ENCODE assay signal across 8 mouse cellular contexts in genomic region chr1:178527547-178528361, GRCm38 (mm10). TPM values are rescaled to one million over a fixed set of nuclear protein-coding genes. Genes with fewer than 3 reads are reported as not detected.
DNase-seq lines count a peak whose midpoint lies in the region; ATAC-seq lines count a peak whose summit lies in the region.

No protein-coding gene starts in this region.

- H3K4me1 ChIP-seq in hindbrain, embryonic 11.5 days (replicated peaks; ENCODE audit: control insufficient read depth, insufficient read depth, low read length) = peaks cover 7% of the 10 kb centered on the region; the same call in 1 of the 2 replicates

- peak overlapping the region; percentile 66 for H3K27ac ChIP-seq in hindbrain, embryonic 11.5 days (ENCODE audit: low read depth, low read length)

- H3K9me3 ChIP-seq in hindbrain, embryonic 11.5 days (ENCODE audit: control insufficient read depth, low read length) = no peaks in the 10 kb centered on the region

- H3K4me2 ChIP-seq in hindbrain, embryonic 11.5 days (replicated peaks; ENCODE audit: low read depth, low read length) = peak overlapping the region; percentile 100

- peak; percentile 25 for ATAC-seq in hindbrain, embryonic 11.5 days (ENCODE audit: low FRiP score)

- peak overlapping the region; percentile 60 for H3K4me3 ChIP-seq in hindbrain, embryonic 11.5 days (ENCODE audit: low read depth, low read length)

- no peaks in the 10 kb centered on the region for H3K36me3 ChIP-seq in hindbrain, embryonic 11.5 days (ENCODE audit: control insufficient read depth, insufficient read depth, low read length)

- WGBS in hindbrain, embryonic 11.5 days = under 1% methylated on average over 53 of the region's 59 CpGs

- peaks cover 20% of the 10 kb centered on the region for H3K27me3 ChIP-seq in hindbrain, embryonic 11.5 days (ENCODE audit: control insufficient read depth, insufficient read depth, low read length)

- H3K9ac ChIP-seq in hindbrain, embryonic 11.5 days (ENCODE audit: low read depth, low read length) = peak overlapping the region; percentile 62

- DNase-seq in T-cell, adult 2 months (ENCODE audit: low spot score) = peak; percentile 14
- peak; percentile 53 to 60 for DNase-seq in cerebellum, postnatal 10 days
- DNase-seq in frontal cortex, postnatal 10 days (ENCODE audit: low spot score in 2 of 2) = peak; percentile 31 to 41
- DNase-seq in hindbrain, embryonic 11.5 days (ENCODE audit: low spot score) = peak; percentile 64
- peak; percentile 39 to 52 for DNase-seq in layer of hippocampus, postnatal 14 days (ENCODE audit: low spot score in 2 of 2)
- peak; percentile 32 for DNase-seq in lung, postnatal 10 days
- DNase-seq in retina, embryonic 14.5 days (ENCODE audit: low spot score) = peak; percentile 42
- peak; percentile 35 for DNase-seq in yolk sac, embryonic 10.5 days (ENCODE audit: low spot score)

RNA-seq across cellular contexts. Expression of gene Kif26b, which starts 1.2 kb away (rescaled TPM):
- polyA plus RNA-seq in hindbrain, embryonic 11.5 days (2014; fragmentation: Nextera tagmentation; extraction: Ambion mirVana) = 5.7 and 6.5 TPM in 2 replicates
- total RNA-seq in layer of hippocampus, postnatal 14 days (2021) = 10 to 100 TPM; 25.9 to 27.3 TPM

Comparison
In these comparisons a context has a peak if more than half of its experiments do, and no peak if none do; other contexts are left out.
1. Peak in every context shown above with its lines: DNase-seq, ATAC-seq, H3K4me3 ChIP-seq and H3K27ac ChIP-seq.
2. DNase-seq: peak in every context shown above with its lines; median percentile 64 in hindbrain, embryonic 11.5 days; 56 in cerebellum, postnatal 10 days; 46 in layer of hippocampus, postnatal 14 days; 42 in retina, embryonic 14.5 days; 36 in frontal cortex, postnatal 10 days; 35 in yolk sac, embryonic 10.5 days; 32 in lung, postnatal 10 days; 14 in T-cell, adult 2 months.